Comparison of ENCODE assay signal across 8 mouse cellular contexts in the genomic region with DNA sequence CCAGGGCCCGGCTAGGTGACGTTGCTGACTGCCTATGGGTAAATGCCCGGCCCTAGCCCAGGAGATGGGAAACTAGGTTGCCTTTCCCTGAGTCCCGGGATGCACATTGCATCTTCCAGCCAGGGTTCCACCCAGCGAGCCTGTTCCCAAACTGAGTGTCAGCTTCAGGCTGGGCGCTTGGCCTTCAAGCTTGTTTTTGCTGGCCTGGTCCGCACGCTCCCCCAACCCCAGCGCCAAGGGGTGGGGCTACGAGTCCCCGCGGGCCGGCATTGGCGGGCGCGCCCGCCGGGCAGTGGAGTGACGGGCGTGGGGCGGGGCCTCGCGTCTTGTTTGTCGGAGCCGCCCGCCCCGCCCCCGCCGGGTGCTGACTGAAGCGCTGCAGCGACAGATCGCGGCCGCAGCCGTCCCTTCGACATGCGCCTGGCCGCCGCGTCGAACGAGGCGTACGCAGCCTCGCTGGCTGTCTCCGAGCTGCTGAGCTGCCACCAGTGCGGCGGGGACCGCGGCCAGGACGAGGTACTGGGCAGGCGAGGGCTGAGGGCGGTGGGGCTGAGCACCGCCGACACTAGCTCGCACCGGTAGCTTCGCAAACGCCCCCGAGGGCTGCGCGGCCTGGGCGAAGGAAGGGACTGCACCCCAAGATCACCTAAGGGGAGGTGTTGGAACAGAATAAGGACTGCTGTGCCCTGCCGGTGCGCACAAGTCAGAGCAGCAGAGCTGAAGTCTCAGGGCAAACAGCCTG.
DNase-seq lines count a peak whose midpoint lies in the region; ATAC-seq and TF ChIP-seq lines count a peak whose summit lies in the region.

No protein-coding gene starts in this region.

- H3K4me3 ChIP-seq in lung, embryonic 15.5 days: peak overlapping the region; percentile 57
- H3K4me3 ChIP-seq in olfactory bulb, adult 2 months (ENCODE audit: insufficient read depth, low read depth, low read length): peak overlapping the region; percentile 63

- peaks cover 27% of the 10 kb centered on the region for H3K4me1 ChIP-seq in lung, embryonic 15.5 days
- peaks cover 2% of the 10 kb centered on the region for H3K4me1 ChIP-seq in olfactory bulb, adult 2 months (ENCODE audit: control insufficient read depth, insufficient read depth, low read length)

- H3K27me3 ChIP-seq in lung, embryonic 15.5 days: no peaks in the 10 kb centered on the region

- TF ChIP-seq CTCF in olfactory bulb, adult 2 months (IDR thresholded peaks at IDR 0.05; ENCODE audit: insufficient read depth, low read depth, low read length): no peak

- no peaks in the 10 kb centered on the region for H3K9me3 ChIP-seq in lung, embryonic 15.5 days

- peak overlapping the region; percentile 75 for H3K9ac ChIP-seq in lung, embryonic 15.5 days

- H3K27ac ChIP-seq in lung, embryonic 15.5 days: peak overlapping the region; percentile 89
- H3K27ac ChIP-seq in olfactory bulb, adult 2 months (ENCODE audit: insufficient read depth, low read depth, low read length): peak overlapping the region; percentile 88

- ATAC-seq in hematopoietic stem cell, adult 5-6 weeks (replicated peaks in 1 of 2; ENCODE audit: insufficient read depth in 1 of 2, low FRiP score in 2 of 2, low TSS enrichment in 1 of 2, low read depth in 1 of 2, poor library complexity in 2 of 2, severe bottlenecking in 2 of 2): peak; percentile 77 to 81
- peak; percentile 99 for ATAC-seq in lung, embryonic 15.5 days (ENCODE audit: borderline replicate concordance, extremely low read depth, low FRiP score, low TSS enrichment)

- WGBS in lung, embryonic 15.5 days: under 1% methylated on average over 65 of the region's 65 CpGs
- under 1% methylated on average over 65 of the region's 65 CpGs for WGBS in olfactory bulb, adult 2 months

- peak overlapping the region; percentile 78 for H3K4me2 ChIP-seq in lung, embryonic 15.5 days

- H3K36me3 ChIP-seq in lung, embryonic 15.5 days: no peaks in the 10 kb centered on the region

- DNase-seq in MN1 (ENCODE audit: low spot score): peak; percentile 100
- peak; percentile 95 for DNase-seq in cerebellum, adult 8-10 months
- DNase-seq in forelimb bud, embryonic 11.5 days (ENCODE audit: low read depth, low spot score): peak; percentile 91
- DNase-seq in layer of hippocampus, adult 9-10 months (ENCODE audit: low spot score): peak; percentile 53
- DNase-seq in thymus, adult 18-20 months: peak; percentile 84 to 86

- TF ChIP-seq POLR2A in olfactory bulb, adult 2 months (IDR thresholded peaks at IDR 0.05; ENCODE audit: insufficient read depth, low read depth, low read length): peak; percentile 91; the same call in 1 of the 2 replicates

Comparison
In these comparisons a context has a peak if more than half of its experiments do, and no peak if none do; other contexts are left out.
1. Peak in every context shown above with its lines: DNase-seq, ATAC-seq, H3K4me3 ChIP-seq and H3K27ac ChIP-seq.